Mouse (Mus musculus) cerebellum, adult 2 months (tissue): ENCODE measurements at regions not wholly inside any gene's neighbourhood (a gene's known extent, or its start where the extent isn't known, plus 50 kb on each side); places are given as distances from the start of the nearest gene placed in this dataset.

Source experiments
- DNase-seq, 2 experiments: peaks; one replicate each; pipeline ENCODE4 v3.0.0; 2021
- H3K27ac ChIP-seq: fragments of 200-500 bp; 2 replicates; pipeline ENCODE4 v1.5.1; 2012; ENCODE audit warnings: low read length, control low read depth, inconsistent platforms; ENCODE audit not compliant: insufficient read depth
- H3K27me3 ChIP-seq: fragments of 200-500 bp; 2 replicates; pipeline ENCODE4 v1.6.1; 2012; ENCODE audit warnings: inconsistent platforms, mild to moderate bottlenecking, low read length, moderate library complexity; ENCODE audit not compliant: control insufficient read depth, insufficient read depth
- H3K4me1 ChIP-seq: fragments of 200-500 bp; 2 replicates; pipeline ENCODE4 v1.6.1; 2011; ENCODE audit warnings: low read length; ENCODE audit not compliant: control insufficient read depth, insufficient read depth
- H3K4me3 ChIP-seq: fragments of 200-500 bp; replicated peaks from 2 replicates; pipeline ENCODE3; 2011; ENCODE audit warnings: mild to moderate bottlenecking, low read depth, low read length, control low read depth; ENCODE audit not compliant: insufficient read depth
- CTCF ChIP-seq: fragments of 200-500 bp; IDR thresholded peaks from 2 replicates; pipeline ENCODE4 v1.5.1; 2011; ENCODE audit warnings: low read depth, mild to moderate bottlenecking, control low read depth, low read length, moderate library complexity, borderline replicate concordance; ENCODE audit not compliant: insufficient read depth
- POLR2A ChIP-seq: fragments of 200-500 bp; IDR thresholded peaks from 2 replicates; pipeline ENCODE4 v1.6.1; 2011; ENCODE audit warnings: low read length, control low read depth, borderline replicate concordance; ENCODE audit not compliant: insufficient read depth
- WGBS: fragments of 180-500 bp; shearing (Covaris S2); methylation state at CpG from one replicate; pipeline ENCODE4 v1.1.7; 2018; 5-methylcytosine and 5-hydroxymethylcytosine counted together

GRCm38 (mm10) chr4:84028120-84028519 is 502.8 kb downstream of the Ccdc171 start:
- no peak for TF ChIP-seq CTCF
- no peak for TF ChIP-seq POLR2A
- H3K4me1 ChIP-seq: no peaks in the 10 kb centered on the region
- no peak for DNase-seq
- H3K4me3 ChIP-seq: no peak overlapping the region
- H3K27ac ChIP-seq: no peak overlapping the region
- WGBS: 21% methylated on average over 5 of the region's 5 CpGs
- no peaks in the 10 kb centered on the region for H3K27me3 ChIP-seq

GRCm38 (mm10) chr4:84030916-84031315 is 505.6 kb downstream of the Ccdc171 start:
- no peaks in the 10 kb centered on the region for H3K4me1 ChIP-seq
- H3K27me3 ChIP-seq: no peaks in the 10 kb centered on the region
- TF ChIP-seq CTCF (no peak), POLR2A (no peak)
- no peak overlapping the region for H3K27ac ChIP-seq
- WGBS: 85% methylated on average over 5 of the region's 5 CpGs
- no peak for DNase-seq
- no peak overlapping the region for H3K4me3 ChIP-seq

DNA sequence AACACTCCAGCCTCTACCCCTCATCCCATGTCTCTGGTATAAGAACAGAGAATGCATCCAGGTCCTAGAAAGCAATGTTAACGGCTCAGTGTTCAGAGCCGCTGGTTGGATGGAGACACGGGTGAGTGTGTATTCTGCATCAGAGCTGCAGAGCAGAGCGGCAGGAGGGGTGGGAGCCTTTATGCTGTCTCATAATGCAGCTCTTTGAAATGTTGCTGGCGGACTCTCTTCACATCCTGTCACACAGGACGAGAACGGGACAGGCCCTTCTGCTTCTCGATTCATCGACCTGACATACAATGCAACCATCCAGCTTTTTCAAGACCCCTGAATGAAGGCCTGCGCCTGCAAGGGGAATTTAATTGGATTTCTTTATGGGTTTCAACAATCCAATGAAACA is 507.2 kb downstream of the Ccdc171 start:
- 39% methylated on average over 10 of the region's 10 CpGs for WGBS
- H3K27ac ChIP-seq: no peak overlapping the region
- no peak overlapping the region for H3K4me3 ChIP-seq
- no peaks in the 10 kb centered on the region for H3K27me3 ChIP-seq
- no peak for DNase-seq
- H3K4me1 ChIP-seq: no peaks in the 10 kb centered on the region
- TF ChIP-seq CTCF (no peak), POLR2A (no peak)

DNA sequence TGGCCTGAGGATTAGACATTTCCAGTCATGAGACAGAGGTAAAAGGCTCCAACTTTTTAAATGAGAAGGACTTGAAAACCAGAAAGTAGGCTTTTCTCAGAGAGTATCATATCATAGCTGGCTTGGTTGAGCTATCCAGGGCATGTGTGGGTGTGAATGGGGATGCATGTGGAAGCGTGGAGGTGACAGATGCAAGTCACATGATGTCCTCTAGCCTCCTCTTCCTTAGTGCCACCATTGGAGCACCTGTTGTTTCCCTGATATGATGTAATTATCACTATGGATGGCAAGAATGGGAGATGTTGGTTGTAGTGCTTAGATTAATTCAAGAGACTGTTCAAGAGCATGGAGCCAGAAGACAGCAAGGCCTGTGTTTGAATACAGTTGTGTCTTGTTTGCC is 510.0 kb downstream of the Ccdc171 start:
- DNase-seq: no peak
- TF ChIP-seq POLR2A: no peak
- no peak for TF ChIP-seq CTCF
- 97% methylated on average over 1 of the region's 1 CpGs for WGBS

DNA sequence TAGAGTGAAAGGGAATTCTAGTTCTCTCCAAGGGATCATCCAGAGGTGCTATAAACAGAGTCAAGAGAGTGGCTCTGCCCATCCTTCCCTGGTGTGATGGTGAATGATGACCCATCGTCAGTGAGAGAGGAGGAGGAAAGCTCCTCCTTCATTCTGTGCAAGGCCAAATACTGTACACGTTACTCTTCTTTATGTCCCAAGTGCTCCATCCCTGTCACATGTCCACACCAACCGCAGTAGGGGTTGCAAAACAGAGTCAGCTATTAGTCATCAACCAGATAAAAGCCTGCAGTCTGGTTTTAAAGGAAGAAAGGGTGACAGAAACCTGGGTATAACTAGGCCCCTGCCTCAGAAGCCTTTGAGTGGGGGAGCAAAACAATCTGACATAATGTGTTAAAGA is 512.2 kb downstream of the Ccdc171 start:
- H3K4me3 ChIP-seq: no peak overlapping the region
- no peaks in the 10 kb centered on the region for H3K4me1 ChIP-seq
- WGBS: 80% methylated on average over 3 of the region's 3 CpGs
- TF ChIP-seq POLR2A (no peak), CTCF (no peak)
- H3K27ac ChIP-seq: no peak overlapping the region
- H3K27me3 ChIP-seq: no peaks in the 10 kb centered on the region
- no peak for DNase-seq

More for the DNA sequence above, 510.0 kb downstream of the Ccdc171 start:
- no peak overlapping the region for H3K4me3 ChIP-seq
- no peaks in the 10 kb centered on the region for H3K27me3 ChIP-seq
- H3K4me1 ChIP-seq: no peaks in the 10 kb centered on the region
- H3K27ac ChIP-seq: no peak overlapping the region

GRCm38 (mm10) chr4:84050243-84050642 is 524.9 kb downstream of the Ccdc171 start:
- H3K4me3 ChIP-seq: no peak overlapping the region
- H3K27me3 ChIP-seq: no peaks in the 10 kb centered on the region
- H3K27ac ChIP-seq: no peak overlapping the region
- WGBS: 93% methylated on average over 6 of the region's 6 CpGs
- no peak for DNase-seq
- no peaks in the 10 kb centered on the region for H3K4me1 ChIP-seq
- no peak for TF ChIP-seq POLR2A
- TF ChIP-seq CTCF: no peak

DNA sequence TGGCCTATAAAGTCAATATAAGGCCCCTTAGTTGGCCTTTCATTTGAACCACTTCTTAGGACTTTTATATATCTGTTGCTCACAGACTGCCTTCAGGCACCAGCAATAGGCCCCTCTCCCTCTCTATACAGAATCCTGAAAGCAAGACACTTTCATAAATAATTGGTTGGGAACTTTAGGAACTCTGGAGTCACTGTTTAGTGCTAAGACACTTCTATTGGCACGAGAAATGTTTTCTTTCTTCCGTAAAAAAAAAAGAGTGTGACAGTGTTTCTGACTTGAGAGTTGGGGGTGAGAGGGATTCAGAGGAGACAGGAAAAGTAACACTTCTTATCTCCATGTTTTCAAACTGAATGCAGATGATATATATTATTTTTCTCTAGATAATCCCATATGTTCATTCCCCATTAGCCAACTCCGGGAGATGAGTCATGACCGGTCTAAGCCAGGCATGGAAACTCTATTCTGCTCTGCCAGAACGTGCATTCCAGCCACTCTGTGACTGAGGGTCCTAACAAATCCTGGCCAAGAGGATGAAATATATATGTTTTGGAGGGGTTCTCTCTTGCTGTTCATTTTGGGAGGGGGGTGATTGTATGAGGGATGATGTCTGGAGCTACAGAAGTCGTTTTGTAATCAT is 531.6 kb downstream of the Ccdc171 start:
- TF ChIP-seq CTCF: no peak
- no peak for TF ChIP-seq POLR2A
- H3K4me3 ChIP-seq: no peak overlapping the region
- 0 out of 2 replicates have a peak, but pooled peaks cover 2% of the 10 kb centered on the region for H3K4me1 ChIP-seq
- peak in 1 of 2 experiments; percentile 27 for DNase-seq
- WGBS: 63% methylated on average over 6 of the region's 6 CpGs
- H3K27me3 ChIP-seq: no peaks in the 10 kb centered on the region
- H3K27ac ChIP-seq: no peak overlapping the region

- no peak for TF ChIP-seq POLR2A
Observed at GRCm38 (mm10) chr4:84060187-84060586, 534.8 kb downstream of the Ccdc171 start.

DNA sequence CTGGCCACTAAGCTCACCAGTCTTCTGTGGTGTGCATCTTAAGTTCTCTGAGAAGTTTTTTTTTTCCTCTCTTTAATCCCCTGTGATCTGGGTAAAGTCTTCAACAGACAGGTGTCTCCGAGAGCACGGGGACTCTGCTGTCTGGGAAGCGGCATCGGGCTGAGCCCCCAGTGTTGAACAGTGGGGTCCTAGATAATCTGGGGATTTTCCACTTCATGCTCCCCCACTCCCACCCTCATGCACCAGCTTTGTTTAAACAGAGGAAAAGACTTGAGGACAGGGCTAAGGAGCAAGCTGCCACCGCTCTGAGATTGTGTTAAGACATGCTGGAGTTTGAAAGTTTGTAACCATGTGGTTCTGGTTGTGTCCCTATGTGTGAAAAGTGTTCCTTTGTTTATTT is 538.4 kb downstream of the Ccdc171 start:
- TF ChIP-seq CTCF: no peak
- no peak for TF ChIP-seq POLR2A
- Histone ChIP-seq H3K27me3 (0 out of 2 replicates have a peak, but pooled peaks cover 1% of the 10 kb centered on the region), H3K4me3 (no peak overlapping the region), H3K27ac (no peak overlapping the region), H3K4me1 (no peaks in the 10 kb centered on the region; the same call in 1 of the 2 replicates)
- no peak for DNase-seq
- 90% methylated on average over 5 of the region's 5 CpGs for WGBS

More at GRCm38 (mm10) chr4:84060187-84060586, 534.8 kb downstream of the Ccdc171 start:
- H3K4me3 ChIP-seq: no peak overlapping the region
- H3K27me3 ChIP-seq: no peaks in the 10 kb centered on the region
- WGBS: 88% methylated on average over 2 of the region's 2 CpGs
- no peak for DNase-seq
- H3K27ac ChIP-seq: no peak overlapping the region
- peaks cover 2% of the 10 kb centered on the region; the same call in 1 of the 2 replicates for H3K4me1 ChIP-seq
